Mouse (Mus musculus) limb, embryonic 10.5 days (tissue): ENCODE measurements around the gene Pde10a. TPM values are rescaled to one million over a fixed set of nuclear protein-coding genes. Genes with fewer than 3 reads are reported as not detected.

Experiments
- DNase-seq: peaks from one replicate; pipeline ENCODE4 v3.0.0-alpha.2; 2017; ENCODE audit warnings: low spot score
- H3K27ac ChIP-seq: fragments of 300-500 bp; sonication (generic); 2 replicates; pipeline ENCODE4 v1.5.1; 2016; ENCODE audit warnings: mild to moderate bottlenecking
- H3K27me3 ChIP-seq: fragments of 300-500 bp; sonication (generic); 2 replicates; pipeline ENCODE4 v1.6.1; 2016; ENCODE audit warnings: low read depth, mild to moderate bottlenecking; ENCODE audit not compliant: poor library complexity, severe bottlenecking
- H3K36me3 ChIP-seq: fragments of 300-500 bp; sonication (generic); 2 replicates; pipeline ENCODE4 v1.6.1; 2016; ENCODE audit warnings: mild to moderate bottlenecking, moderate library complexity
- H3K4me1 ChIP-seq: fragments of 300-500 bp; sonication (generic); 2 replicates; pipeline ENCODE4 v1.6.1; 2016
- H3K4me3 ChIP-seq: fragments of 300-500 bp; sonication (generic); 2 replicates; pipeline ENCODE4 v1.5.1; 2016; ENCODE audit warnings: mild to moderate bottlenecking, moderate library complexity
- H3K9me3 ChIP-seq: fragments of 300-500 bp; sonication (generic); replicated peaks from 2 replicates; pipeline ENCODE4 v1.6.1; 2016; ENCODE audit warnings: mild to moderate bottlenecking
- WGBS: fragments of 180-500 bp; shearing (Covaris S2); methylation state at CpG from one replicate; pipeline ENCODE4 v1.1.7; 2016; 5-methylcytosine and 5-hydroxymethylcytosine counted together
- polyA plus RNA-seq: library from polyadenylated mRNA; unstranded; fragments of >200 nt; fragmentation: Nextera tagmentation; extraction: Ambion mirVana; gene quantifications from 2 replicates; pipeline ENCODE4 v1.2.1, GENCODE M21; 2016

Pde10a gene
- polyA plus RNA-seq, 1 experiment from 2014 or later: 1.6 TPM

DNA sequence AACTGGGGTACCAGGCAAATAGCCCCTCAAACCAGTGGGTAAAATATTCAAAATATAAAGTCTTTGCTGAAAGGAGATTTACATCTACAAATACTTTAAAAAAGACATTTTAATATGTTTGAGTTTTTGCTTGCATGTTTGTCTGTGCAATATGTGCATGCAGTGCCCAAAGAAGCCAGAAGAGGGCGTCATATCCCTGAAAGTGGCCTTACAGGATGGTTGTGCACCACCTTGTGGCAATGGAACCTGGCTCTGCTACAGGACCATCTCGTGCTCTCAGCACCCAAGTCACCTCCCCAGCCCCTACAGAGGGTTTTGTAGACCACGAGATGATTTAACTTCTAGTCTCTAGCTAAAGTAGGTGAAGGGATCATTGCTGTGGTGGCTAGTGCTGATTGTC lies 8.7 kb downstream of the Pde10a start:
- no peak overlapping the region for H3K27ac ChIP-seq
- peaks cover 3% of the 10 kb centered on the region; the same call in 1 of the 2 replicates for H3K27me3 ChIP-seq
- no peak overlapping the region for H3K4me3 ChIP-seq
- WGBS: 44% methylated on average over 3 of the region's 3 CpGs
- no peaks in the 10 kb centered on the region for H3K36me3 ChIP-seq
- no peaks in the 10 kb centered on the region for H3K9me3 ChIP-seq
- H3K4me1 ChIP-seq: no peaks in the 10 kb centered on the region
- no peak for DNase-seq

DNA sequence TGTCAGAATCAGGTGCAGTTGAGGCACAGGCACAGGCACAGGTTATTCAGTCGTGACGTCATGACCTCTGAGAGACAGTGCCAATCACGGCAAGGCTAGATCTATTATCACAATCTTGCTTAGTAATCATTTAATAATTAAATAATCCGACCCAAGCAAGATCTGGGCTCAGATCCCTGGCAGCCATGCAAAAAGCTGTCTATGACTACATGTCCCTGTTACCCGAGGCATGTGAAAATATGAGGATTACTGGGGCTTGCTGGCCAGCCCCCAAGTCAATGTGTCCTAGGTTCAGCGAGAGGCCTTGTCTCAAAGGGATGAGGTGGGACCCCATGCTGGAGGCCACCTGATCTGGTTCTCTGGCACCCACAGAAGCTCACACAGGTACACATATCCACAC lies 11.3 kb downstream of the Pde10a start:
- Histone ChIP-seq H3K36me3 (no peaks in the 10 kb centered on the region), H3K4me3 (no peak overlapping the region), H3K27me3 (no peaks in the 10 kb centered on the region), H3K4me1 (peaks cover 2% of the 10 kb centered on the region), H3K9me3 (no peaks in the 10 kb centered on the region), H3K27ac (no peak overlapping the region)
- WGBS: 82% methylated on average over 6 of the region's 6 CpGs
- DNase-seq: no peak

GRCm38 (mm10) chr17:8538102-8538501 lies 12.9 kb downstream of the Pde10a start:
- Histone ChIP-seq H3K4me1 (peaks cover 14% of the 10 kb centered on the region), H3K27ac (no peak overlapping the region), H3K36me3 (no peaks in the 10 kb centered on the region), H3K4me3 (no peak overlapping the region), H3K9me3 (no peaks in the 10 kb centered on the region), H3K27me3 (no peaks in the 10 kb centered on the region)
- no peak for DNase-seq
- 64% methylated on average over 3 of the region's 3 CpGs for WGBS

DNA sequence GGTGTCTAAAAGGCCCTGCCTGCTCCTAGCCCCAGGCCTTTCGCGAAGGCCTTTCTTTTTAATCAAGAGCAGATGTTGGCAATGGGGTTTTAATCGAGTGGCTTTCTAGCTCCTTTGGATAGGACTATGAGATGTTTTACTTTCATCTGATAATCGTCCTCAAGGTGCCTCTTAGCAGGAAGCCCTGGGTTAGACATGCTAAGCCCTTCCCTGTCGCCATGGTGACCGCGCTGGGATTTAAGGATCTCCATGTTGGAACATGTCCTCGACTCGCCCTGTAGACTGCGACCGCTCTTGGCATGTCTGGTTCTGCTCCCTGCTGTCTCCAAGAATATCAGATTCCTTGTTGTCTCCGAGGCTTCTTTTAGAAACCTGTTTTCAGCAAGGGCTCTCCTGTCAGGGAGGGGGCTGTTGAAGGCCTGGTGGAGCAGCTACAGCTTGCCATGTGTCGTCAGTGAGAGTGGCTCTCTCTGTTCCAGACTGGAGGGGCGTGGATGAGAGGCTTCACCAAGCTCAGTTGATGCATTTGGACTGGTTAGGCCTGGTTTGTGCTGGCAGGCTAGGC lies 16.9 kb downstream of the Pde10a start:
- no peaks in the 10 kb centered on the region for H3K9me3 ChIP-seq

DNA sequence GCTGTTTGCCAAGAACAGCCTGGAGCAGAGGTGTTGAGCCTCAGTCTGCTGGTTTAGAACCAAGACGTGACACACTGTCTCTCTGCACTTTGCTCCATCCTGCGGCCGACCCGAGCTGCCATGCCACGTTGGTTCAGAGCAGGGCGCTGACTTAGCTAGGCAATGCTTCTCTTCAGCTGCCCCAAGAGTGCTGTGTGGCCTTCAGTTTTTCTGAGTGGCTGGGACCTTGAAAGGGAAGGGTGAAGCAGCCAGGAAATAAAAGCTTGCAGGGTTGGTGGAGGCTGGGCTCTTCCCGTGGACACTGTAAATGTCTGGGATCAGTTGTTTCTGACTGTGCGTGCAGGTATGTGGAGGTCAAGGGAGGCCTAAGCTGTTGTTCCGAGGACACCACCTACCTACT lies 21.2 kb downstream of the Pde10a start:
- DNase-seq: no peak
- no peak overlapping the region for H3K27ac ChIP-seq
- H3K27me3 ChIP-seq: no peaks in the 10 kb centered on the region; the same call in 1 of the 2 replicates
- WGBS: 91% methylated on average over 9 of the region's 9 CpGs
- H3K4me1 ChIP-seq: peaks cover 14% of the 10 kb centered on the region
- no peaks in the 10 kb centered on the region for H3K9me3 ChIP-seq
- H3K36me3 ChIP-seq: no peaks in the 10 kb centered on the region
- no peak overlapping the region for H3K4me3 ChIP-seq

More for the DNA sequence above, 16.9 kb downstream of the Pde10a start:
- WGBS: 53% methylated on average over 14 of the region's 14 CpGs
- H3K27me3 ChIP-seq: no peaks in the 10 kb centered on the region
- H3K4me3 ChIP-seq: no peak overlapping the region
- H3K36me3 ChIP-seq: no peaks in the 10 kb centered on the region
- H3K27ac ChIP-seq: peak overlapping the region; percentile 20
- peak; percentile 60 for DNase-seq
- peaks cover 14% of the 10 kb centered on the region for H3K4me1 ChIP-seq

- 88% methylated on average over 4 of the region's 4 CpGs for WGBS
- H3K4me1 ChIP-seq: no peaks in the 10 kb centered on the region
- no peaks in the 10 kb centered on the region for H3K9me3 ChIP-seq
- peaks cover 4% of the 10 kb centered on the region for H3K27me3 ChIP-seq
- no peak overlapping the region for H3K27ac ChIP-seq
- no peak overlapping the region for H3K4me3 ChIP-seq
- DNase-seq: no peak
- H3K36me3 ChIP-seq: no peaks in the 10 kb centered on the region
Observed at GRCm38 (mm10) chr17:8548733-8549132, 23.6 kb downstream of the Pde10a start.

GRCm38 (mm10) chr17:8551641-8552040 lies 26.5 kb downstream of the Pde10a start:
- H3K4me1 ChIP-seq: no peaks in the 10 kb centered on the region
- no peak for DNase-seq
- no peak overlapping the region for H3K27ac ChIP-seq
- H3K9me3 ChIP-seq: no peaks in the 10 kb centered on the region
- H3K4me3 ChIP-seq: no peak overlapping the region
- no peaks in the 10 kb centered on the region for H3K36me3 ChIP-seq
- peaks cover 4% of the 10 kb centered on the region for H3K27me3 ChIP-seq
- 79% methylated on average over 3 of the region's 3 CpGs for WGBS

DNA sequence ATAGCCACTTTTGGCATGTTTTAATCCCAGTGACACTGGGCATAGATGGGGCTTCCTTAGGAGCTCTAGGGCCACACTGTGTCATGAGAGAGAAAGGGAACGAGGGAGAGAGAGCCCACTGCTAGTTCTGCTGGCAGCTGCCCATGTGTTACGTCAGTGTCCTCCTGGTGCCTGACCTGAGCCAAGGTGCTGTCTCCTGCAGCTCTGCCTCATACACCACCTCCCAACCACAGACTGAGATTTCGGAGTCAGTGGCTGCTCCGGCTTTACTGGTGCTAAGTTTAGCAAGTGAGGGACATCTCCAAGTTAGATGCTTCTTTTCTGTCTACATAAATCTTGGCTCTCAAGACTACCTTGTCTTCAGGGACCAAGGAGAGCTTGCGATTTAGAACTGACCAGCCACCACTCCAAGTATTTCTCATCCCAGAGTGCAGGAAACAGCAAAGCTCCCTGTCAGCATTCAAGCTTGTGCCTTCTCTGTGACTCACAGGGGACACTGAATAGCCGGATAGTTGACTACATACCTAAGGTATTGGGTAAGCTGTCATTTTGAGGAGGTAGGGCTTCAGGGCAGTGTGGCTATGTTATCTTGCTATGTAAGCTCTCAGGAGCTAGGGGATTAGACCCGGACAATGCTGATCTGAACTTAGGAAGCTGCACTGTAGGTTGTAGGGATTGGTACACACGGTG lies 27.3 kb downstream of the Pde10a start:
- no peak overlapping the region for H3K27ac ChIP-seq
- peaks cover 4% of the 10 kb centered on the region for H3K27me3 ChIP-seq
- no peaks in the 10 kb centered on the region for H3K9me3 ChIP-seq
- WGBS: 87% methylated on average over 8 of the region's 8 CpGs
- no peak overlapping the region for H3K4me3 ChIP-seq
- DNase-seq: no peak
- no peaks in the 10 kb centered on the region for H3K4me1 ChIP-seq
- H3K36me3 ChIP-seq: no peaks in the 10 kb centered on the region

- 81% methylated on average over 3 of the region's 3 CpGs for WGBS
- H3K36me3 ChIP-seq: no peaks in the 10 kb centered on the region
- H3K27ac ChIP-seq: no peak overlapping the region
- no peaks in the 10 kb centered on the region for H3K9me3 ChIP-seq
- H3K4me3 ChIP-seq: no peak overlapping the region
- no peaks in the 10 kb centered on the region for H3K4me1 ChIP-seq
- no peak for DNase-seq
- peaks cover 4% of the 10 kb centered on the region for H3K27me3 ChIP-seq
Observed at GRCm38 (mm10) chr17:8553601-8554000, 28.4 kb downstream of the Pde10a start.

- WGBS: 84% methylated on average over 6 of the region's 6 CpGs
- H3K4me3 ChIP-seq: no peak overlapping the region
- H3K4me1 ChIP-seq: no peaks in the 10 kb centered on the region
- no peak for DNase-seq
- H3K36me3 ChIP-seq: no peaks in the 10 kb centered on the region
- H3K27ac ChIP-seq: no peak overlapping the region
- no peaks in the 10 kb centered on the region for H3K9me3 ChIP-seq
- H3K27me3 ChIP-seq: peaks cover 4% of the 10 kb centered on the region
Observed at GRCm38 (mm10) chr17:8554219-8554618, 29.0 kb downstream of the Pde10a start.

- no peak for DNase-seq
- H3K9me3 ChIP-seq: no peaks in the 10 kb centered on the region
- 87% methylated on average over 9 of the region's 9 CpGs for WGBS
Observed at GRCm38 (mm10) chr17:8555785-8556184, 30.6 kb downstream of the Pde10a start.

DNA sequence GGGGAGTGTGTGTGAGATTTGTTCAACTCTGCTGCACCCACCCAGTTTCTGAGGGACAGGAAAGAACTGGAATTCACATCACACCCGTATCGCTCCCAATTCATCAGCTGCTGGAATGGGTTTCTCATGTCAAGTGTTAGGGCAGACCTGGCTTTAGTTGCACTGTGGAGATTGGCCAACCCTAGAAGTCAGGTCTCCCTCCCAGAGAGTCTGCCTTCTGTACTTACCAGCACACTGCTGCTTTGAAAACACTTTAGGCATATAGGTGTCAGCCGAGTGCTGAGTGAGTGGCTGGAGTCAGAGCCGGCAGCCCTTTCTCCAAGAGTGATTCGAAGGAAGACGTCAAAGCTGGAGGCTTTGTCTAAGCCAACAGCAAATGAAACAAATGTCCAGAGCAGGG lies 31.1 kb downstream of the Pde10a start:
- Histone ChIP-seq H3K4me1 (no peaks in the 10 kb centered on the region), H3K27ac (no peak overlapping the region), H3K36me3 (no peaks in the 10 kb centered on the region), H3K9me3 (no peaks in the 10 kb centered on the region), H3K4me3 (no peak overlapping the region), H3K27me3 (peaks cover 4% of the 10 kb centered on the region)
- WGBS: 80% methylated on average over 6 of the region's 6 CpGs
- no peak for DNase-seq

More at GRCm38 (mm10) chr17:8555785-8556184, 30.6 kb downstream of the Pde10a start:
- Histone ChIP-seq H3K4me3 (no peak overlapping the region), H3K36me3 (no peaks in the 10 kb centered on the region), H3K27ac (no peak overlapping the region), H3K4me1 (no peaks in the 10 kb centered on the region), H3K27me3 (peaks cover 4% of the 10 kb centered on the region)

DNA sequence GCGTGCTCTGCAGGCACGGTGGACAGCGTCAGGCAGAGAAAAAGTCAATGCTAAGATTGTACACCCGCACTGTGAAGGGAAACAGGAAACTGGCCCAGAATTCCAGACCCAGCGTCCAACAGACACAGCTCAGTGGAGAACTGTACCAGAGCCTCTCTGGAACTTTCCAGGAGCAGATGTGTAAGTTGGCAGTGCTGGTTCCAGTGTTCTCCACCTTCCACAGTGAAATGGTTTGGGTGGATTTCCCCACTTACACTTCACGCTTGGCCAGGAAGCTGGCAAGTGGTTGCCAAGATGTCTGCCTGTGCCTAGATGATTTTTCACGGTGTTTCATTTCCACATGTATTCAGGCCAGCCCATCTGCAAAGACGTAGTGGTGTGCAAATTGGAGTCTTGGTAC lies 32.8 kb downstream of the Pde10a start:
- WGBS: 91% methylated on average over 8 of the region's 8 CpGs

More for the DNA sequence above, 32.8 kb downstream of the Pde10a start:
- no peaks in the 10 kb centered on the region for H3K27me3 ChIP-seq
- no peak overlapping the region for H3K27ac ChIP-seq
- DNase-seq: no peak
- H3K36me3 ChIP-seq: no peaks in the 10 kb centered on the region
- no peaks in the 10 kb centered on the region for H3K4me1 ChIP-seq
- H3K4me3 ChIP-seq: no peak overlapping the region
- H3K9me3 ChIP-seq: no peaks in the 10 kb centered on the region
